Mouse (Mus musculus) midbrain, embryonic 15.5 days (tissue): ENCODE measurements at regions not wholly inside any gene's neighbourhood (a gene's known extent, or its start where the extent isn't known, plus 50 kb on each side); places are given as distances from the start of the nearest gene placed in this dataset.

Experiments used
- ATAC-seq: fragments of 200-750 bp; cut with Nextera tagmentation; replicated peaks from 2 replicates; pipeline ENCODE4 v1.8.0; 2017; ENCODE audit warnings: moderate TSS enrichment
- H3K27ac ChIP-seq: fragments of 300-500 bp; sonication (generic); 2 replicates; pipeline ENCODE4 v1.5.1; 2015; ENCODE audit warnings: mild to moderate bottlenecking, inconsistent platforms
- H3K27me3 ChIP-seq: fragments of 300-500 bp; sonication (generic); replicated peaks from 2 replicates; pipeline ENCODE4 v1.6.1; 2015; ENCODE audit warnings: inconsistent platforms
- H3K36me3 ChIP-seq: fragments of 300-500 bp; sonication (generic); replicated peaks from 2 replicates; pipeline ENCODE4 v1.6.1; 2015; ENCODE audit warnings: inconsistent platforms
- H3K4me1 ChIP-seq: fragments of 300-500 bp; sonication (generic); 2 replicates; pipeline ENCODE4 v1.6.1; 2015; ENCODE audit warnings: inconsistent platforms
- H3K4me2 ChIP-seq: fragments of 300-500 bp; sonication (generic); 2 replicates; pipeline ENCODE4 v1.6.1; 2015; ENCODE audit warnings: inconsistent platforms, mild to moderate bottlenecking, moderate library complexity
- H3K4me3 ChIP-seq: fragments of 300-500 bp; sonication (generic); 2 replicates; pipeline ENCODE4 v1.5.1; 2015; ENCODE audit warnings: mild to moderate bottlenecking, inconsistent platforms
- H3K9ac ChIP-seq: fragments of 300-500 bp; sonication (generic); 2 replicates; pipeline ENCODE4 v1.6.1; 2015; ENCODE audit warnings: mild to moderate bottlenecking, inconsistent platforms
- H3K9me3 ChIP-seq: fragments of 300-500 bp; sonication (generic); 2 replicates; pipeline ENCODE4 v1.6.1; 2016; ENCODE audit warnings: inconsistent platforms
- WGBS: fragments of 180-500 bp; shearing (Covaris S2); methylation state at CpG from one replicate; pipeline ENCODE4 v1.1.7; 2015; ENCODE audit warnings: mixed read lengths; 5-methylcytosine and 5-hydroxymethylcytosine counted together

DNA sequence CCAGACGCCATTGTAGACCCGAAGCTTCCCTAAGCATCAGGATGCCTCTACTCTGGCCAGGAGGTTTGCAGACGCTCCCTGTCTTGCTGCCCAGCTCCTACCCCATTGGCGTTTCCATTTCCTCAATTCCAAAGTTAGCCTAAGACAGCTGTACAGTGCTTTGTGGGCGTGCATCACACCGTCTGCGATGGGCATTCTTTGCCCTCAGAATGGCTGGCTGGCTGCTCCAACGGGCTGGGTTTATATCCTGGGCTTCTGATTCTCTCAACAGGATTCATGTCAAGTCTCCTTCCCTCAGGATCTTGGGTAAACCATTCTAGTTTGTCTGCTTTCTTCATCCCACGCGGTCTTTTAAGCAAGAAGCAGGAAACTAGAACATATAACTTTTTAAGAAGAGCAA, 104.3 kb upstream of the Ankrd55 start:
- Histone ChIP-seq H3K27ac (no peak overlapping the region), H3K4me1 (no peaks in the 10 kb centered on the region; the same call in 1 of the 2 replicates), H3K36me3 (no peaks in the 10 kb centered on the region), H3K4me3 (no peak overlapping the region), H3K27me3 (no peaks in the 10 kb centered on the region), H3K4me2 (no peak overlapping the region), H3K9me3 (no peaks in the 10 kb centered on the region), H3K9ac (no peak overlapping the region)
- WGBS, result 94% methylated on average over 10 of the region's 10 CpGs
- no peak for ATAC-seq

DNA sequence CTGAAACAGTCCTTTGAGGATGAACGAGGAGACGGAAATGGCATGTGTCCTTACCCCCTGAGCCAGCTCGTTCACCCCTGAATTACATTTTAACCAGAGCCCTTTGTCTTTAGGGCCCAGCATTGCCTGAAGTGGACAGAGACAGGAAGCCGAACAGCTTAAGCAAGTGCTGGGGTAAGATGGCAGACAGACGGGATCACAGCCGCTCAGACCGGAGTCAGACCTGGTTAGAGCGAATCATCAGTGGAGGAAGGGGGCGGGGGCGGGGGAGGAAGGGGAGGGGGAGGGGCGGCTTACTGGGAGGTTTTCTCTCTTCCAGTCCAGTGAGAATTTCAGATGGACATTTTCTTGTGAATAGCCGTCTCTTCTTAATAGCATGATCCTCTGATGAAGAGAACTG, 103.1 kb upstream of the Ankrd55 start:
- no peak for ATAC-seq
- Histone ChIP-seq H3K27ac (no peak overlapping the region), H3K27me3 (no peaks in the 10 kb centered on the region), H3K9ac (no peak overlapping the region), H3K4me1 (no peaks in the 10 kb centered on the region; the same call in 1 of the 2 replicates), H3K36me3 (no peaks in the 10 kb centered on the region), H3K4me2 (no peak overlapping the region), H3K4me3 (no peak overlapping the region), H3K9me3 (no peaks in the 10 kb centered on the region)
- 44% methylated on average over 11 of the region's 12 CpGs for WGBS

DNA sequence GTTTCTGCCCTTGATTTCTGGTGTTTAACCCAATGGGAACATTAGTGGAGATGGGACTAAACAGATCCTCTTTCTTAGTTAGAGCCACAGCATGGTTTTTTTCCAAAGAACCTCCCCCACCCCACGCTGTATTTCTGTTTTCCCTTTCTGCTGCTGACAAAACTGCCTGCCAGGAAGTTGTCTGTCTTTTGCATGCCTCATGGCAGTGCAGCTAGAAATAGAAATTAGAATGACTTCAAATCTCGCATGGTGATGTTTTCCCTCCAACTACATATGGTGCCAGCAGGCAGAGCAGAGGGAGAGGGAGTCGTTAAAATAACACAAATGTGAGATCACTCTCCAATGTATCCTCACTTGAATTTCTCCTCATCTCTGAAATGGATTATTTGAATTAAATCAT, 101.0 kb upstream of the Ankrd55 start:
- no peaks in the 10 kb centered on the region for H3K27me3 ChIP-seq
- H3K4me2 ChIP-seq, result no peak overlapping the region
- 63% methylated on average over 3 of the region's 3 CpGs for WGBS
- H3K4me1 ChIP-seq, result peaks cover under 1% of the 10 kb centered on the region; the same call in 1 of the 2 replicates
- H3K4me3 ChIP-seq, result no peak overlapping the region
- H3K9me3 ChIP-seq, result no peaks in the 10 kb centered on the region
- ATAC-seq, result no peak
- H3K36me3 ChIP-seq, result no peaks in the 10 kb centered on the region
- H3K27ac ChIP-seq, result no peak overlapping the region
- no peak overlapping the region for H3K9ac ChIP-seq

DNA sequence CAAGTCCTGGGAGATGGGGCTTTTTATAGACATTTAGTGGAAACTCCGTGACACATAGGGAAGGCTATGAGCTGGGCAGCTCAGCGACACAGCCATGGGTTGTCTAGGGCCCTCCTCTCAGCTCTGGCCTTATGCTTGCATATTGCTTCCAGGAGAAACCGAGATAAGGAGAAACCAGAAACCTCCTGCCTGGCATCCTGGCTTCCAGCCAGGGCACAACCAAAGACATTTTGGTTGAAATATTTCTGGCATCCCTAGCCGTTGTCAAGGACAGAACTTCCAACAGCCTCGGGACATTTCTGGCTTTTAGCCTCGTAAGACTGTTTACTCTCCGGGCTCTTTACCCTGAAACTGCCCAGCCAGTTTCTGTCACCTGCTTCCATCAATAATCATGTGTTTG, 99.9 kb upstream of the Ankrd55 start:
- Histone ChIP-seq H3K27me3 (no peaks in the 10 kb centered on the region), H3K27ac (no peak overlapping the region), H3K4me2 (no peak overlapping the region), H3K4me1 (peaks cover 5% of the 10 kb centered on the region; the same call in 1 of the 2 replicates), H3K4me3 (no peak overlapping the region), H3K36me3 (no peaks in the 10 kb centered on the region), H3K9ac (no peak overlapping the region), H3K9me3 (no peaks in the 10 kb centered on the region)
- ATAC-seq, result no peak
- WGBS, result 80% methylated on average over 7 of the region's 7 CpGs

DNA sequence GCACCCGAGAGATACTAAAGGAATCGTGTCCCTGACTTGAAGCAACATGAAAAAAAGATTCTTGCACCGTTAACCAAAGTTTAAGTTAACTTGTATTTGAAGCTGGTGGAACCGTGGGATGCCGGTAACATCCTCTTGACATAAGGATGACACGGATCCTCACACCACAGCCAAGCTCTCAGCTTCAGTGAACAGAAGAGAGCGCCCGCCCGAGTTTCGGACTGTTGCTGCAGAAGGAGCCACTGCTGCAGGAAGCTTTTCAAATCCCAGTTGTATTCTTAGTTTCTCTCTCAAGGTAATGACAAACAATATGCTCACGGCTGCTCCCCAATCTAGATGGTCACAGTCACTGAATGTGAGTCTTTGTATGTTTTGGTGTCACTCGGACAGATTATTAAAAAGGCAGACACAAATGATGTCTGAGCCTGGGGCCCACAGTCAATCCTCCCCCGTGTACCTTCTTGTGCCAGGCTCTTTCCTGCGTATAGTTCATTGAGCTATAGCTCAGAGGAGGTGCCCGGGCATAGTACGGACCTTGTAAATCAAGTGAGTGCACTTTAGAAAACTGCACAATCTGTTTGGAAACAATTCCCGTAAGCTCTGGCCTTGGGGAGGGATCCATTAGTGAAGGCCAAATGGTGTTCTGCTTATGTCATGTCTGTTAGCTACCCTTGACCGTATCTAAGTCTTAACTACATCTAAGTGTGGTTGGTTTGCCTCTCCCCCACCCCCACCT, 99.3 kb upstream of the Ankrd55 start:
- H3K9me3 ChIP-seq, result no peaks in the 10 kb centered on the region
- ATAC-seq, result no peak
- no peak overlapping the region for H3K4me2 ChIP-seq
- no peak overlapping the region for H3K27ac ChIP-seq
- H3K4me3 ChIP-seq, result no peak overlapping the region
- no peaks in the 10 kb centered on the region for H3K36me3 ChIP-seq
- WGBS, result 91% methylated on average over 18 of the region's 18 CpGs
- no peaks in the 10 kb centered on the region for H3K27me3 ChIP-seq
- H3K4me1 ChIP-seq, result peaks cover 5% of the 10 kb centered on the region; the same call in 1 of the 2 replicates
- no peak overlapping the region for H3K9ac ChIP-seq

DNA sequence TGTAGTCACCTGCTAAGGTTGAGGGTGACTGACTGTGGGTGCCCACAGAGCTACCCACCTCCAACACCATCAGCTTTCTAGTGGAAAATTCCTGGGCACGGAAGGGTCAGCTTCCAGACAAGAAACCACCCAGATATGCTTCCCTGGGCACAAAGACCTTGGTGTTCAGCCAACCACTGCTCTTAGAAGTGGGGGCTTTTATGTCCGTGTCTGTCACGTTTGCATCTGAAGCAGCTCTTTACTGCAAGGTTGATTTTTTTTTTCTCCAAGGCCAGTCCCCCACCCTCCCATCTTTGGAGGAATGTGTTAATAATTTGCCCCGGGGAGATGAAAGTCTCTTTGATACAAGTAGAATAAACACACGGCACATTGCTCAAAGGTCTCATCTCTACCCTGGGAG, 98.6 kb upstream of the Ankrd55 start:
- Histone ChIP-seq H3K9ac (no peak overlapping the region), H3K4me2 (no peak overlapping the region), H3K4me1 (peaks cover 5% of the 10 kb centered on the region; the same call in 1 of the 2 replicates), H3K27me3 (no peaks in the 10 kb centered on the region), H3K27ac (no peak overlapping the region), H3K4me3 (no peak overlapping the region), H3K36me3 (no peaks in the 10 kb centered on the region), H3K9me3 (no peaks in the 10 kb centered on the region)
- 40% methylated on average over 5 of the region's 5 CpGs for WGBS
- no peak for ATAC-seq

DNA sequence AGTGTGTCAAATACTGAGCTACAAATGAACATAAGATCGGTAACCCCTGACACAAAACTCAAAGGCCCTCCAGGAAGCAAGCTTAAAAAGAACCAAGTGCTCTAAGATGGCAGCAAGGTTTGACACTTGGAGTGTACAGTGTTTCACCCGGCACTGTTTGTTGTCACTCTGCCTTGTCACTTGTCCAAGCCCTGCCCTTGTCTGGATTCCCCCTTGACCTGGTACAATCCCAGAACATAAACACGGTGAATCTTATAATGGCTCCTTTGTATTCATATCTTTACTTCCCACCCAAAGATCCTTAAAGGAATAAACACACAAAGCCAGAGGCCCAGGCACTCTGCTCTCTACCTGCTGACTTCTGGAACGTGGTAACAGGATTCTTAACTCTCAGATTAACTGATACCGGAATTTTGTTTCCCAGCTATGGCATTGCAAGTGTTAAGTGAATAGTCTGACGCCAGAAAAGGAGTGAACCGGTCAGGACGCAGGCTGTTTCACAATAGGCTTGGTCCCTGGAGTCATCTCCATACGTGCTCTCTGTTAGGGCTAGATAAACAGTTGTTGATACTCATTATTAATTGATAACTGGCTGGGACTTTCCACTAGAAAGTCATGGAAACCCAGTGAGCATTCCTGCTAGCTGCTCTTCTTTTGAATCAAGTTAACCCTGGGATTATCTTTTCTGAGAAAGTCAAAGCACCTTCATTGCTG, 95.9 kb upstream of the Ankrd55 start:
- H3K27me3 ChIP-seq, result no peaks in the 10 kb centered on the region
- no peak overlapping the region for H3K9ac ChIP-seq
- 38% methylated on average over 9 of the region's 9 CpGs for WGBS
- no peak overlapping the region for H3K4me2 ChIP-seq
- H3K9me3 ChIP-seq, result no peaks in the 10 kb centered on the region
- no peak for ATAC-seq
- no peaks in the 10 kb centered on the region for H3K36me3 ChIP-seq
- peaks cover 14% of the 10 kb centered on the region for H3K4me1 ChIP-seq
- H3K4me3 ChIP-seq, result no peak overlapping the region
- no peak overlapping the region for H3K27ac ChIP-seq

DNA sequence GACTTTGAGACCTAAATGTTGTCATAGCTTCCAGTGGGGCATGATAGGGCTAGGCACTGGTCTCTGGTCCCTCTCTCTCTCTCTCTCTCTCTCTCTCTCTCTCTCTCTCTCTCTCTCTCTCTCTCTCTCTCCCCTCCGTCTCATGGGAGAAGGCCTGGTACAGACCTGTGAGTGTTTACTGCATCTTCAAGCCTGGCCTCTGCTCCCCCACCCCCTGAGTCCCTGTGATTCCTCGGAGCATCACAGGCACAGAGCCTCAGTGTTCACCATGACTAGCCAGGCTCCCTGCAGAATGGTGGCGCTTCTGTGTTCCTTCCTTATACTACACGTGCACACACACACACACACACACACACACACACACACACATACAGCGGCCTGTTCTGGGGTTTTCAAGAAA, 94.6 kb upstream of the Ankrd55 start:
- ATAC-seq, result no peak
- Histone ChIP-seq H3K27ac (no peak overlapping the region), H3K4me1 (peaks cover 14% of the 10 kb centered on the region), H3K36me3 (no peaks in the 10 kb centered on the region), H3K4me3 (no peak overlapping the region), H3K9me3 (no peaks in the 10 kb centered on the region), H3K9ac (no peak overlapping the region), H3K4me2 (no peak overlapping the region), H3K27me3 (no peaks in the 10 kb centered on the region)
- WGBS, result 84% methylated on average over 5 of the region's 5 CpGs

DNA sequence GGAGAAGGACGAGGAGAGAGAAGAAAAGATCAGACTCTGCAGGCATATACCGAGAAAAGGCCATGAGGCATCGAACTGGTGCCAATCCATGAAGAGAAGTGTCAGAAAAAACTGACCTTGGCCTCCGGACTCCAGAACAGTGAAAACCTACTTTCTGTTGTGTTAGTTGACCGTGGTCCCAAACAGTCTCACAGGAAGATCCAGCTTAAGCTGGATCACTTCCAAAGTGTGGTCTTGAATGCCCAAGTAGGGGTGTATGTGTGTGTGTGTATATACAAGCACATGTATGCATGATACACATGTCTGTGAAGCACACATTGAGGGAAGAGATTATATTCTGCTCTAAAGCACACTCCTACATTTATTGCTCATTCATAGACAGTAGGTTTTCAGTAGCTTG, 93.3 kb upstream of the Ankrd55 start:
- H3K36me3 ChIP-seq, result no peaks in the 10 kb centered on the region
- H3K9ac ChIP-seq, result no peak overlapping the region
- no peak overlapping the region for H3K4me3 ChIP-seq
- H3K9me3 ChIP-seq, result no peaks in the 10 kb centered on the region
- H3K27ac ChIP-seq, result no peak overlapping the region
- no peaks in the 10 kb centered on the region for H3K27me3 ChIP-seq
- peaks cover 14% of the 10 kb centered on the region for H3K4me1 ChIP-seq
- no peak overlapping the region for H3K4me2 ChIP-seq
- WGBS, result 79% methylated on average over 5 of the region's 5 CpGs
- no peak for ATAC-seq

DNA sequence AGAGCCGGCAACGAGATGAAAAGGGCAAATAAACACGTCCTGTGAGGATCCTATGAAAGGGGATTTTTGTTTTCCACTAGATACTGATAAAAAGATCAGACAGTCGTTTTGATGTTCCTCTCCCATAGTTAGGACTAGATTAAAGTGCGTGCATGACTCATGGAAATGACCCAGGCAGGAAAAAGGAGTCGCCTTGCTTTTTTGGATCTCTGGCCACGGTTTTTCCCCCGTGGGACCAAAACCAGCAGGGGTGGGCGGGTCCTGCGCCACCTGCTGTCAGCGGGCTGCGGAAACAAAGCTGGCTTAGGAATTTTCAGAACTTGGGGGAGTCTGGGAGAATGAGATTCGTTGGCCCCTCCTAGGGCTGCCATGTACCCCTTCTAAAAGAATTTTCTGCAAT, 91.5 kb upstream of the Ankrd55 start:
- H3K9me3 ChIP-seq, result no peaks in the 10 kb centered on the region
- H3K4me3 ChIP-seq, result 0 out of 2 replicates have a peak overlapping the region, but pooled peaks have one; percentile 2
- no peak overlapping the region for H3K27ac ChIP-seq
- peak overlapping the region; percentile 42 for H3K4me2 ChIP-seq
- no peaks in the 10 kb centered on the region for H3K36me3 ChIP-seq
- ATAC-seq, result no peak
- no peaks in the 10 kb centered on the region for H3K27me3 ChIP-seq
- WGBS, result 4% methylated on average over 13 of the region's 13 CpGs
- H3K4me1 ChIP-seq, result peaks cover 14% of the 10 kb centered on the region
- no peak overlapping the region for H3K9ac ChIP-seq

DNA sequence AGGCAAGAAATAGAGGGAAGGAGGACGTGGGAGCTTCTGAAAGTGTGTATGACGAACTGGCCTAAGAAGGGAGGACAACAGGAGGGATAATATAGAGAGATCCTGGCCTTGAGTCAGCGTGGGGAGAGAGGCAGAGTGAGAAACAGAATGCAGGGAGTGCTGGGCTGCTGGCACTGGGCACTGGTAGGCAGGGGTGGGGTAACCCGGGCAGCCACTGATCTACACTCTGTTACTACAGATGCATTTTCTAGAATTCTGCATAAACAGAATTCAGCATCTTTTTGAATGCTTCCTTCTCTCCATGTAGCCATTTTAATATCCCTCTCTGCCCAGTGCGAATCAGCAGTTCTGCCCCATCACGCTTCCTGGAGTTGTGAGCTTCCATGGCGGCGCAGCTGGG, 84.5 kb upstream of the Ankrd55 start:
- no peaks in the 10 kb centered on the region for H3K9me3 ChIP-seq
- ATAC-seq, result no peak
- no peaks in the 10 kb centered on the region for H3K36me3 ChIP-seq
- H3K4me1 ChIP-seq, result peaks cover 11% of the 10 kb centered on the region
- H3K4me3 ChIP-seq, result no peak overlapping the region
- H3K27me3 ChIP-seq, result no peaks in the 10 kb centered on the region
- H3K27ac ChIP-seq, result no peak overlapping the region
- H3K4me2 ChIP-seq, result no peak overlapping the region
- 88% methylated on average over 8 of the region's 8 CpGs for WGBS
- H3K9ac ChIP-seq, result no peak overlapping the region

DNA sequence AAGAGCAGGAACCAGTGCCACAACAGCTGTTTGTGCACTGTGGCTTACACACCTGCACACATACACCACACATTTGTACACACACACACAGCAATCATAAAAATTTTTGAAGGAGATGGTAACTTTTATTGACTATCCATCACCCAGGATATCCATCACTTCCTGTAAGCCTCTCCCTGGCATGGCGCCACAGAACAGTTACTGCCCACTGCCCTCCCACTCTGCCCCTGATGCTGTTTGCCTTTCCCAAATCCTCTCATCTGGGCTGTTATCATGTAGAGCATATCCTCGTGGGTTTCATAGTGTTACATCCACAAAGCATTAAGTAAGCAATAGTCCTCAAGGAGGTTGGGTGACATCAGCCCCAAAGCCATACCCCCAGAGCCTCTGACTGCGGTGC, 84.0 kb upstream of the Ankrd55 start:
- no peak overlapping the region for H3K9ac ChIP-seq
- ATAC-seq, result peak; percentile 30; the same call in 1 of the 2 replicates
- H3K4me2 ChIP-seq, result no peak overlapping the region
- 68% methylated on average over 3 of the region's 3 CpGs for WGBS
- no peaks in the 10 kb centered on the region for H3K27me3 ChIP-seq
- H3K27ac ChIP-seq, result no peak overlapping the region
- H3K4me1 ChIP-seq, result peaks cover 11% of the 10 kb centered on the region
- no peaks in the 10 kb centered on the region for H3K36me3 ChIP-seq
- H3K9me3 ChIP-seq, result no peaks in the 10 kb centered on the region
- no peak overlapping the region for H3K4me3 ChIP-seq

DNA sequence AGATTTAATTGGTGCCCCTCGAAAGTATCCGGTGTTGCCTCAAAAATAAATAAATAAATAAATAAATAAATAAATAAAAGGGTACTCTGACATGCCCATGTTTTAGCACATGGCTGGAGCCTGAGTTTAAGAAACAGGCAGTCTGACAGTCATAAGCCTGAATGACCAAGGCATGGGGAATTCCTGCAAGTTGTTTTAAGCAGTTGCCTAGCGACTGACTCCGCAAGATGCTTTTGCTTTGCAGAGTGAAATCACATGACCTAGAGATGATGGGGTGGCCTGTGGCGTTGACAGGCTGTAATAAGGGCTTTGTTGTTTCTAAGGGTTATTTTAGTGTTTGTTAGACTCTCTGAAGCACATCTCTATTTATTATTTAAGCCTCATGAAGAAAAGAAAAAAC, 83.4 kb upstream of the Ankrd55 start:
- peaks cover 11% of the 10 kb centered on the region for H3K4me1 ChIP-seq
- peak; percentile 90 for ATAC-seq
- WGBS, result 43% methylated on average over 5 of the region's 5 CpGs

More for the DNA sequence above, 83.4 kb upstream of the Ankrd55 start:
- H3K27me3 ChIP-seq, result no peaks in the 10 kb centered on the region
- no peak overlapping the region for H3K9ac ChIP-seq
- peak overlapping the region; percentile 8; the same call in 1 of the 2 replicates for H3K27ac ChIP-seq
- no peak overlapping the region for H3K4me2 ChIP-seq
- H3K9me3 ChIP-seq, result no peaks in the 10 kb centered on the region
- H3K4me3 ChIP-seq, result no peak overlapping the region
- H3K36me3 ChIP-seq, result no peaks in the 10 kb centered on the region
